Mouse (Mus musculus): ENCODE measurements at regions not wholly inside any gene's neighbourhood (a gene's known extent, or its start where the extent isn't known, plus 50 kb on each side); places are given as distances from the start of the nearest gene placed in this dataset.

DNA sequence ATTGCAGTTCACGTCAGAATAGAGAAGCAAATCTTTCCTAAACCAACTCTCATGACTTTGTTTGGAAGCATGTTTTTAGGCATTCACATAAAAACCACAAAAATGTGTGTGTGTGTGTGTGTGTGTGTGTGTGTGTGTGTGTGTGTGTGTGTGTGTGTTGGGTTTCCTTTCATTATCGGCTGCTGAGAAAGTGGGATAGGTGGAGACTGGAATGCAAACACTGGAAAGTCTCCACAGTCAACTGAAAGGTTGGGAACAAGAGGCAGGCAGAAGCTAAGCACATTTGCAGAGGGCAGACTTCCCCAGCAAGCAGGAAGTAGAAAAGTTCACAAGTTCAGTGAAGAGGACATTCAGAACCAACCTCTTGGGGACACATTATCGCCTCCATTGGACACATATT lies 176.5 kb downstream of the Tmsb4x start:
- Histone ChIP-seq H3K27me3 (ENCODE audit: control insufficient read depth, insufficient read depth, low read length, poor library complexity, severe bottlenecking) (no peaks in the 10 kb centered on the region), H3K9me3 (replicated peaks; ENCODE audit: control insufficient read depth, insufficient read depth, low read length, poor library complexity, severe bottlenecking) (no peaks in the 10 kb centered on the region), H3K9ac (ENCODE audit: low read depth, poor library complexity, severe bottlenecking) (no peak overlapping the region), H3K4me1 (ENCODE audit: control insufficient read depth, insufficient read depth, low read length) (no peaks in the 10 kb centered on the region), H3K36me3 (ENCODE audit: control insufficient read depth, insufficient read depth, low read length, poor library complexity, severe bottlenecking) (no peaks in the 10 kb centered on the region), H3K4me3 (ENCODE audit: low read depth, low read length) (no peak overlapping the region), H3K27ac (ENCODE audit: insufficient read depth, low read length) (no peak overlapping the region)
- TF ChIP-seq POLR2A (IDR thresholded peaks at IDR 0.05; ENCODE audit: insufficient read depth, low read length) (no peak), EP300 (IDR thresholded peaks at IDR 0.05; ENCODE audit: insufficient read depth, low read depth, low read length) (no peak)

DNA sequence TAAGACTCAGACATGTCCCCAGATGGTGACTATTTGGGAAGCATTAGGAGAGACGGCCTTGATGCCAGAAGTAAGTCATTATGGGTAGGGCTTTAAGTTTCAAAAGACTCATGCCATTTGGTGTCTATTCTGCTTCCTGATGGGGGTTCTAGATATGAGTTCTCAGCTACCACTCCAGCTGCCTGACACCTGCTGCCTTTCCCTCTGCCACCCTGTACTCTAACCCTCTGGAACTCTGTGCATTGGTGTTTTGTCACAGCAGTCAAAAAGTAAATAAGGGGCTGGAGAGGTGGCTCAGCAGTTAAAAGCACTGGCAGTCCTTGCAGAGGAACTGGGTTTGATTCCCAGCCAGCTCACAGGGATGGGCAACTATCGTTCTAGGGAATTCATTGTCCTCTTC lies 177.6 kb downstream of the Tmsb4x start:
- Histone ChIP-seq H3K4me1 (ENCODE audit: control insufficient read depth, insufficient read depth, low read length) (no peaks in the 10 kb centered on the region), H3K9me3 (replicated peaks; ENCODE audit: control insufficient read depth, insufficient read depth, low read length, poor library complexity, severe bottlenecking) (no peaks in the 10 kb centered on the region), H3K27ac (ENCODE audit: insufficient read depth, low read length) (no peak overlapping the region), H3K27me3 (ENCODE audit: control insufficient read depth, insufficient read depth, low read length, poor library complexity, severe bottlenecking) (no peaks in the 10 kb centered on the region), H3K36me3 (ENCODE audit: control insufficient read depth, insufficient read depth, low read length, poor library complexity, severe bottlenecking) (no peaks in the 10 kb centered on the region), H3K4me3 (ENCODE audit: low read depth, low read length) (no peak overlapping the region), H3K9ac (ENCODE audit: low read depth, poor library complexity, severe bottlenecking) (no peak overlapping the region)
- no peak for TF ChIP-seq POLR2A (IDR thresholded peaks at IDR 0.05; ENCODE audit: insufficient read depth, low read length)

DNA sequence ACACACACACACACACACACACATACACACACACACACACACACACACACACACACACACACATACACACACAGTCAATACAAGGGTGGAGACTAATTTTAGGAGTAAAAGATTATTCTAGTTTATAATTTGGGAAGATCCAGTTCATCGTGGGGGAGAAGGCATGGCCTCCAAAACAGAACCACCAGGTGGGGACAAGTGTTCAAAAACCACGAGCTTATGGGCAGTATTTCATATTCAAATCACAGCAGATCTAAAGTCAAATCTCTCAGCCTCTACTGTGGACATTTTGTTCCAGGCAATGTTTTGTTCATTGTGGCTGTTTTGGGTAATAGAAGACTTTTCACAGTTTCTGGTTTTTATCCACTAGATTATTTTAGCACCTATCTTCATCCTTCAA lies 193.5 kb downstream of the Tmsb4x start:
- Histone ChIP-seq H3K4me3 (ENCODE audit: low read depth, low read length) (no peak overlapping the region), H3K9me3 (replicated peaks; ENCODE audit: control insufficient read depth, insufficient read depth, low read length, poor library complexity, severe bottlenecking) (no peaks in the 10 kb centered on the region), H3K9ac (ENCODE audit: low read depth, poor library complexity, severe bottlenecking) (no peak overlapping the region), H3K27ac (ENCODE audit: insufficient read depth, low read length) (no peak overlapping the region), H3K36me3 (ENCODE audit: control insufficient read depth, insufficient read depth, low read length, poor library complexity, severe bottlenecking) (no peaks in the 10 kb centered on the region), H3K4me1 (ENCODE audit: control insufficient read depth, insufficient read depth, low read length) (no peaks in the 10 kb centered on the region), H3K27me3 (ENCODE audit: control insufficient read depth, insufficient read depth, low read length, poor library complexity, severe bottlenecking) (no peaks in the 10 kb centered on the region)
- TF ChIP-seq POLR2A (IDR thresholded peaks at IDR 0.05; ENCODE audit: insufficient read depth, low read length), result no peak
- no peak for TF ChIP-seq EP300 (IDR thresholded peaks at IDR 0.05; ENCODE audit: insufficient read depth, low read depth, low read length)
- TF ChIP-seq CTCF (IDR thresholded peaks at IDR 0.05; ENCODE audit: low read depth, low read length), result no peak

DNA sequence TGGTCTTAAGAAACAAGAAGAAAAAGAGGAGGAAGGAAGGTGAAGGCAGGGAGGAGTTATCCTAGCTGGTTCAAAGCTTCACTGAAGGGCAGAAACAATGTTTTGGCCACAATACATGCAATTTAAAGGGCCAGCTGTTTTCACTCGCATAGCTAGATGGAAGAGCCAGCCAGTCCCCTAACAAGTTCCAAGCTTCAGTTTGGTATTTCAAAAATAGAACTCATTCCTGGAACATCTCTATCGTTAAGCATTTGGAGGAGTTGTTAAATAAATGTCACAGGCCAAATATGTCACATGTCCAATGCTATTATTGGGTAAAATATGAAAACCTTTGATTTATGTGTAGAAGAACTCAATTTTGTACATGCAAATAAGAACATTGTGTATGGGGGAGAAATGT lies 194.8 kb downstream of the Tmsb4x start:
- H3K27me3 ChIP-seq (ENCODE audit: control insufficient read depth, insufficient read depth, low read length, poor library complexity, severe bottlenecking), result no peaks in the 10 kb centered on the region
- TF ChIP-seq POLR2A (IDR thresholded peaks at IDR 0.05; ENCODE audit: insufficient read depth, low read length) (no peak), EP300 (IDR thresholded peaks at IDR 0.05; ENCODE audit: insufficient read depth, low read depth, low read length) (no peak), CTCF (IDR thresholded peaks at IDR 0.05; ENCODE audit: low read depth, low read length) (no peak)

DNA sequence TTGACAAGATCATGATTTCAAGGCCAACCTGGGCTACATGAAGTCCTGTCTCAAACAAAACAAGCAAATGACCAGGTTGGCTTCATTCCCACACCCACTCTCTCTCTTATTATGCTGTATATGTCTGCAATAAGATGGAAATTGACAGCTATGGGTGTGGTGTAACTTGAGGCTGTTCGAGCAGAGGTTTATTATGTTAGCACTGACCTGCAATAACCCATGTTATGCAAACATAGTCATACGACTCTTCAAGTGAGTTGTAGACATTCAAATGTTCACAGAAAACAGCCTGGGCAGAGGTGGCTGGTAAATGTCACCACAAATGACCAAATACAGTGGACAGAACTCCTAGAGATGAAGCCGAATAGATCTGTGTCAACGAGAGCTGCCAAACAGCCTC lies 196.2 kb downstream of the Tmsb4x start:
- Histone ChIP-seq H3K4me1 (ENCODE audit: control insufficient read depth, insufficient read depth, low read length) (no peaks in the 10 kb centered on the region), H3K27ac (ENCODE audit: insufficient read depth, low read length) (no peak overlapping the region), H3K9me3 (replicated peaks; ENCODE audit: control insufficient read depth, insufficient read depth, low read length, poor library complexity, severe bottlenecking) (no peaks in the 10 kb centered on the region), H3K27me3 (ENCODE audit: control insufficient read depth, insufficient read depth, low read length, poor library complexity, severe bottlenecking) (no peaks in the 10 kb centered on the region), H3K9ac (ENCODE audit: low read depth, poor library complexity, severe bottlenecking) (no peak overlapping the region), H3K4me3 (ENCODE audit: low read depth, low read length) (no peak overlapping the region), H3K36me3 (ENCODE audit: control insufficient read depth, insufficient read depth, low read length, poor library complexity, severe bottlenecking) (no peaks in the 10 kb centered on the region)
- TF ChIP-seq CTCF (IDR thresholded peaks at IDR 0.05; ENCODE audit: low read depth, low read length) (no peak), EP300 (IDR thresholded peaks at IDR 0.05; ENCODE audit: insufficient read depth, low read depth, low read length) (no peak), POLR2A (IDR thresholded peaks at IDR 0.05; ENCODE audit: insufficient read depth, low read length) (no peak)

More for the DNA sequence above, 194.8 kb downstream of the Tmsb4x start:
- Histone ChIP-seq H3K36me3 (ENCODE audit: control insufficient read depth, insufficient read depth, low read length, poor library complexity, severe bottlenecking) (no peaks in the 10 kb centered on the region), H3K4me3 (ENCODE audit: low read depth, low read length) (no peak overlapping the region), H3K4me1 (ENCODE audit: control insufficient read depth, insufficient read depth, low read length) (no peaks in the 10 kb centered on the region), H3K27ac (ENCODE audit: insufficient read depth, low read length) (no peak overlapping the region), H3K9ac (ENCODE audit: low read depth, poor library complexity, severe bottlenecking) (no peak overlapping the region), H3K9me3 (replicated peaks; ENCODE audit: control insufficient read depth, insufficient read depth, low read length, poor library complexity, severe bottlenecking) (no peaks in the 10 kb centered on the region)

DNA sequence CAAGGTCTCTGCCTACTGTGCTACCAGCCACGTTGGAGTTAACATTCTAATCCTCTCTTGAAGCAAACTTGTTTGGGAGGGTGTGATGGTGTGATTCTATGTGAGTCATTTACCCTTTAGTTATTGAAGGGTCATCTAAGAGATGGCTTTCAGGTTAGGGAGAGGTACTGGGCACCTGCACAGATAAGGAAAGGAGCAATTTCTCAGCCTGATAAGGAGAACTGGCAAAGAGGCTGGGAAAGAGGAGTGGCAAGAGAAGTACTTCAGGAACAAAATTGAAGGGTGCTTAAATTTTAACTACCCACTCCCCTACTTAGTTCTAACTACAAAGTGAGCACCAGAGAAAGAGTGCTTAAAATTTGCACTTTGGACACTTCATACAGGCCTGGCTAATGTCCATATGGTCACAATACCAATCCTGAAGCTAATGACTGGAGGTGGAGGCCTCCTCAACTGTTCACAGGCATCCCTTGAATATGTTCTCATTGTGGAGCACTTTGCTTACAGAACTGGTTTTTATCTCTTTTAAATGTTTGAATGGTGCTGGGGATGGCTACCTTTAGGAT lies 197.1 kb downstream of the Tmsb4x start:
- H3K9ac ChIP-seq (ENCODE audit: low read depth, poor library complexity, severe bottlenecking), result no peak overlapping the region
- H3K4me3 ChIP-seq (ENCODE audit: low read depth, low read length), result no peak overlapping the region
- no peaks in the 10 kb centered on the region for H3K9me3 ChIP-seq (replicated peaks; ENCODE audit: control insufficient read depth, insufficient read depth, low read length, poor library complexity, severe bottlenecking)
- no peak overlapping the region for H3K27ac ChIP-seq (ENCODE audit: insufficient read depth, low read length)
- no peaks in the 10 kb centered on the region for H3K4me1 ChIP-seq (ENCODE audit: control insufficient read depth, insufficient read depth, low read length)
- H3K27me3 ChIP-seq (ENCODE audit: control insufficient read depth, insufficient read depth, low read length, poor library complexity, severe bottlenecking), result no peaks in the 10 kb centered on the region
- TF ChIP-seq EP300 (IDR thresholded peaks at IDR 0.05; ENCODE audit: insufficient read depth, low read depth, low read length) (no peak), POLR2A (IDR thresholded peaks at IDR 0.05; ENCODE audit: insufficient read depth, low read length) (no peak), CTCF (IDR thresholded peaks at IDR 0.05; ENCODE audit: low read depth, low read length) (no peak)
- no peaks in the 10 kb centered on the region for H3K36me3 ChIP-seq (ENCODE audit: control insufficient read depth, insufficient read depth, low read length, poor library complexity, severe bottlenecking)
